11 mouse cellular contexts compared by ENCODE assay signal in genomic region chr15:3228185-3228584, GRCm38 (mm10). TPM values are rescaled to one million over a fixed set of nuclear protein-coding genes. Genes with fewer than 3 reads are reported as not detected.
DNase-seq lines count a peak whose midpoint lies in the region; ATAC-seq and TF ChIP-seq lines count a peak whose summit lies in the region.
"Had no signal": no experiment of that assay in that cellular context is flagged by ENCODE, and none has a peak within 500 bp of the region (broad histone marks: within the 10 kb centered on the region; RNA-seq: fewer than 3 reads in every experiment).

No protein-coding gene starts in this region.

- 35% methylated on average over 2 of the region's 2 CpGs for WGBS in liver, embryonic 14.5 days (ENCODE audit: insufficient replicate concordance)
- WGBS in liver, embryonic 12.5 days (ENCODE audit: insufficient replicate concordance), result 39% methylated on average over 2 of the region's 2 CpGs
- 74% methylated on average over 2 of the region's 2 CpGs for WGBS in forebrain, embryonic 12.5 days

- no peak for TF ChIP-seq EP300 in liver, embryonic 14.5 days (IDR thresholded peaks at IDR 0.05; ENCODE audit: low read depth)

- H3K79me2 ChIP-seq in myocyte (ENCODE audit: control insufficient read depth, insufficient read depth), result no peaks in the 10 kb centered on the region

- H3K36me3 ChIP-seq in liver, embryonic 14.5 days (replicated peaks; ENCODE audit: control insufficient read depth, insufficient read depth, low read depth), result no peaks in the 10 kb centered on the region
- no peaks in the 10 kb centered on the region for H3K36me3 ChIP-seq in liver, embryonic 12.5 days
- H3K36me3 ChIP-seq in myocyte (ENCODE audit: control insufficient read depth, insufficient read depth), result no peaks in the 10 kb centered on the region
- no peaks in the 10 kb centered on the region for H3K36me3 ChIP-seq in forebrain, embryonic 12.5 days (replicated peaks)
- H3K36me3 ChIP-seq: forebrain, embryonic 15.5 days; hindbrain, embryonic 12.5 days had no signal

- H3K27me3 ChIP-seq in liver, embryonic 14.5 days (ENCODE audit: control insufficient read depth, insufficient read depth, low read length), result no peaks in the 10 kb centered on the region
- H3K27me3 ChIP-seq in liver, embryonic 12.5 days (replicated peaks), result no peaks in the 10 kb centered on the region
- H3K27me3 ChIP-seq in myocyte (ENCODE audit: control insufficient read depth, insufficient read depth, insufficient read length), result no peaks in the 10 kb centered on the region
- H3K27me3 ChIP-seq in forebrain, embryonic 12.5 days, result no peaks in the 10 kb centered on the region
- H3K27me3 ChIP-seq: forebrain, embryonic 15.5 days; hindbrain, embryonic 12.5 days had no signal

- no peaks in the 10 kb centered on the region for H3K9me3 ChIP-seq in liver, embryonic 14.5 days (ENCODE audit: control insufficient read depth, low read length)
- H3K9me3 ChIP-seq in liver, embryonic 12.5 days (replicated peaks), result no peaks in the 10 kb centered on the region
- H3K9me3 ChIP-seq in forebrain, embryonic 12.5 days, result no peaks in the 10 kb centered on the region
- H3K9me3 ChIP-seq: forebrain, embryonic 15.5 days; hindbrain, embryonic 12.5 days had no signal

- ATAC-seq in liver, embryonic 14.5 days (ENCODE audit: insufficient read depth), result peak; percentile 31; the same call in 1 of the 2 replicates
- ATAC-seq in liver, embryonic 12.5 days, result no peak
- ATAC-seq in forebrain, embryonic 12.5 days (ENCODE audit: low FRiP score), result no peak
- ATAC-seq: forebrain, embryonic 15.5 days; midbrain, embryonic 16.5 days had no signal

- TF ChIP-seq CTCF in liver, embryonic 14.5 days (IDR thresholded peaks at IDR 0.05; ENCODE audit: low read depth), result no peak

- TF ChIP-seq POLR2A in myocyte (IDR thresholded peaks at IDR 0.05; ENCODE audit: insufficient read length, low read depth), result no peak

- no peak overlapping the region for H3ac ChIP-seq in myocyte (ENCODE audit: control insufficient read depth, insufficient read length)

- H3K4me1 ChIP-seq in liver, embryonic 14.5 days (replicated peaks; ENCODE audit: control insufficient read depth in 2 of 2, insufficient read depth in 2 of 2, low read length in 1 of 2), result peaks cover 0 to 34% of the 10 kb centered on the region in 2 experiments; a peak in 3 of 4 replicates
- H3K4me1 ChIP-seq in liver, embryonic 12.5 days, result peaks cover 8% of the 10 kb centered on the region; the same call in 1 of the 2 replicates
- no peaks in the 10 kb centered on the region for H3K4me1 ChIP-seq in forebrain, embryonic 12.5 days
- H3K4me1 ChIP-seq: forebrain, embryonic 15.5 days had no signal

- DNase-seq in liver, embryonic 14.5 days (ENCODE audit: low read depth in 3 of 3, low spot score in 3 of 3), result no peak
- peak; percentile 20 to 39 for DNase-seq in heart, postnatal 14 days
- DNase-seq in kidney, postnatal 4 days, result peak; percentile 8 to 19
- DNase-seq in ovary, adult 18-20 months (ENCODE audit: low spot score), result no peak
- DNase-seq in cerebellum, adult 9-10 months, result no peak

- H3K9ac ChIP-seq in liver, embryonic 14.5 days (replicated peaks), result no peak overlapping the region
- no peak overlapping the region for H3K9ac ChIP-seq in liver, embryonic 12.5 days
- H3K9ac ChIP-seq in forebrain, embryonic 12.5 days, result no peak overlapping the region
- H3K9ac ChIP-seq: forebrain, embryonic 15.5 days; hindbrain, embryonic 12.5 days had no signal

- no peak overlapping the region for H3K4me3 ChIP-seq in liver, embryonic 14.5 days (ENCODE audit: insufficient read depth in 1 of 2, low read depth in 2 of 2, low read length in 2 of 2)
- H3K4me3 ChIP-seq in liver, embryonic 12.5 days, result no peak overlapping the region
- no peak overlapping the region for H3K4me3 ChIP-seq in myocyte
- no peak overlapping the region for H3K4me3 ChIP-seq in forebrain, embryonic 12.5 days (replicated peaks)
- H3K4me3 ChIP-seq: forebrain, embryonic 15.5 days; hindbrain, embryonic 12.5 days had no signal

- no peak overlapping the region for H3K27ac ChIP-seq in liver, embryonic 14.5 days
- no peak overlapping the region for H3K27ac ChIP-seq in liver, embryonic 12.5 days
- no peak overlapping the region for H3K27ac ChIP-seq in forebrain, embryonic 12.5 days
- H3K27ac ChIP-seq: forebrain, embryonic 15.5 days; hindbrain, embryonic 12.5 days had no signal

- no peak overlapping the region for H3K4me2 ChIP-seq in liver, embryonic 14.5 days (ENCODE audit: low read depth)
- H3K4me2 ChIP-seq in liver, embryonic 12.5 days, result no peak overlapping the region
- peak overlapping the region; percentile 60 for H3K4me2 ChIP-seq in myocyte (ENCODE audit: low read depth)
- no peak overlapping the region for H3K4me2 ChIP-seq in forebrain, embryonic 12.5 days
- H3K4me2 ChIP-seq: forebrain, embryonic 15.5 days; hindbrain, embryonic 12.5 days had no signal

- intact Hi-C loops in heart, postnatal 14 days (cut with DNase I), result loop anchor here (5.0 to 10.0 kb wide), 2 partner anchors 44 to 357 kb away; partner anchors contain the start of gene Ghr

TF ChIP-seq in myocyte, 11 proteins besides CTCF, POLR2A, EP300 and RAD21:
- TF ChIP-seq MAX (IDR thresholded peaks at IDR 0.05; ENCODE audit: low read depth) (no peak), POLR2AphosphoS2 (IDR thresholded peaks at IDR 0.05; ENCODE audit: insufficient read length, low read depth) (no peak), E2F4 (IDR thresholded peaks at IDR 0.05; ENCODE audit: insufficient read depth) (no peak), SRF (IDR thresholded peaks at IDR 0.05; ENCODE audit: control insufficient read depth, insufficient read length, low read depth) (no peak), USF1 (IDR thresholded peaks at IDR 0.05; ENCODE audit: low read depth) (no peak)

RNA-seq across cellular contexts. Expression of gene Selenop, which starts 40.2 kb away (rescaled TPM):
- polyA plus RNA-seq in liver, embryonic 14.5 days (2012; rRNA removed), result 205 and 242 TPM in 2 replicates
- 465 and 470 TPM in 2 replicates for polyA plus RNA-seq in liver, embryonic 14.5 days (2014; fragmentation: Nextera tagmentation; extraction: Ambion mirVana)
- polyA plus RNA-seq in liver, embryonic 12.5 days (2016; fragmentation: Nextera tagmentation; extraction: Ambion mirVana), result 231 and 245 TPM in 2 replicates
- total RNA-seq in heart, postnatal 14 days (2021), result 100 to 1,000 TPM; 304 to 322 TPM
- polyA plus RNA-seq in myocyte (2012; fragmentation: generic; extraction: Trizol), result 5.1 TPM
- 35.4 and 42.5 TPM in 2 replicates for polyA plus RNA-seq in forebrain, embryonic 12.5 days (2016; fragmentation: Nextera tagmentation; extraction: Ambion mirVana)

Comparison
In these comparisons a context has a peak if more than half of its experiments do, and no peak if none do; other contexts are left out.
1. DNase-seq: peak in heart, postnatal 14 days (2 of 2) and kidney, postnatal 4 days (2 of 2); none in liver, embryonic 14.5 days (0 of 3), ovary, adult 18-20 months (single experiment) and cerebellum, adult 9-10 months (single experiment).